Mouse (Mus musculus): ENCODE results near the gene Actr10. TPM values are rescaled to one million over a fixed set of nuclear protein-coding genes. Genes with fewer than 3 reads are reported as not detected.

Actr10 gene
- polyA plus RNA-seq, 1 experiment from 2014 or later = 197 TPM

Other genes starting within 250 kb of the Actr10 start
- 9.7 and 9.9 TPM in 2 replicates for gene Frmd6, start 112.3 kb upstream of the Actr10 start, polyA plus RNA-seq (2014; fragmentation: Nextera tagmentation; extraction: Ambion mirVana)
- gene Psma3, start 36.8 kb downstream of the Actr10 start, polyA plus RNA-seq (2014; fragmentation: Nextera tagmentation; extraction: Ambion mirVana) = 602 and 638 TPM in 2 replicates
- gene Arid4a, start 78.1 kb downstream of the Actr10 start, polyA plus RNA-seq (2014; fragmentation: Nextera tagmentation; extraction: Ambion mirVana) = 31.6 and 32.5 TPM in 2 replicates
- not detected in 2 replicates for gene Tomm20l, start 173.6 kb downstream of the Actr10 start, polyA plus RNA-seq (2014; fragmentation: Nextera tagmentation; extraction: Ambion mirVana)
- 109 and 120 TPM in 2 replicates for gene Timm9, start 198.8 kb downstream of the Actr10 start, polyA plus RNA-seq (2014; fragmentation: Nextera tagmentation; extraction: Ambion mirVana)
- 12.2 TPM in 2 replicates for gene 2700049A03Rik, start 199.0 kb downstream of the Actr10 start, polyA plus RNA-seq (2014; fragmentation: Nextera tagmentation; extraction: Ambion mirVana)

Measured in liver, embryonic 11.5 days (tissue).